Mouse (Mus musculus) myocyte (in vitro differentiated cells): Measurements from ENCODE around the gene Slc13a3.

Experiments used
- E2F4 ChIP-seq: IDR thresholded peaks from one replicate; pipeline ENCODE4 v1.6.1; 2011; ENCODE audit warnings: mild to moderate bottlenecking, control low read depth, moderate library complexity; ENCODE audit not compliant: insufficient read depth
- MYOD1 ChIP-seq, 3 experiments: IDR thresholded peaks; one replicate each; pipeline ENCODE4 v1.6.1; 2011; ENCODE audit warnings: control low read depth in 2 of 3, low read depth in 2 of 3, mild to moderate bottlenecking in 2 of 3, moderate library complexity in 1 of 3; ENCODE audit not compliant: insufficient read length in 2 of 3, control insufficient read depth in 1 of 3
- POLR2A ChIP-seq: IDR thresholded peaks from one replicate; pipeline ENCODE4 v1.6.1; 2011; ENCODE audit warnings: low read depth, mild to moderate bottlenecking, control low read depth, moderate library complexity; ENCODE audit not compliant: insufficient read length
- USF1 ChIP-seq: IDR thresholded peaks from one replicate; pipeline ENCODE4 v1.6.1; 2011; ENCODE audit warnings: low read depth, mild to moderate bottlenecking, control low read depth, moderate library complexity

GRCm38 (mm10) chr2:165497706-165498275, 24.8 kb upstream of the Slc13a3 start:
- TF ChIP-seq POLR2A (no peak), USF1 (no peak), E2F4 (no peak), MYOD1 (IDR thresholded peaks at IDR 0.05; ENCODE audit: control insufficient read depth in 1 of 3, insufficient read length in 2 of 3, low read depth in 2 of 3) (no peak)
